Mouse (Mus musculus): ENCODE data around the gene Cd19. TPM values are rescaled to one million over a fixed set of nuclear protein-coding genes. Genes with fewer than 3 reads are reported as not detected.

The Cd19 gene
- polyA plus RNA-seq, 1 experiment from 2014 or later = not detected

- no peak overlapping the region for H3K9ac ChIP-seq (ENCODE audit: low read length)
- no peak overlapping the region for H3K4me2 ChIP-seq
- no peak overlapping the region for H3K4me3 ChIP-seq (ENCODE audit: low read depth, low read length)
- DNase-seq (ENCODE audit: low spot score, missing footprints) (no peak), ATAC-seq (ENCODE audit: low FRiP score) (no peak)
- H3K27ac ChIP-seq (ENCODE audit: low read depth, low read length) = no peak overlapping the region
- 81% methylated on average over 13 of the region's 13 CpGs for whole genome bisulfite sequencing
- no peaks in the 10 kb centered on the region for H3K4me1 ChIP-seq (ENCODE audit: control insufficient read depth, insufficient read depth, low read length)
- no peaks in the 10 kb centered on the region for H3K27me3 ChIP-seq (ENCODE audit: control insufficient read depth, insufficient read depth, low read length)
- no peaks in the 10 kb centered on the region for H3K36me3 ChIP-seq (ENCODE audit: control insufficient read depth, insufficient read depth, low read length)
- no peaks in the 10 kb centered on the region for H3K9me3 ChIP-seq (ENCODE audit: control insufficient read depth, low read length)
These were observed 55.6 kb downstream of the Cd19 start for GRCm38 (mm10) chr7:126359049-126359448.

Small RNA genes lying within 50 kb of the gene (microRNA-seq; reads per million reads assigned to microRNA genes)
- not detected for gene Mir7058

Other genes with a start within 250 kb of the Cd19 start
- gene Xpo6, start 214.4 kb downstream of the Cd19 start, polyA plus RNA-seq (2014; fragmentation: Nextera tagmentation; extraction: Ambion mirVana) = 56.2 TPM in 2 replicates
- 133 and 162 TPM in 2 replicates for gene Sbk1, start 142.3 kb downstream of the Cd19 start, polyA plus RNA-seq (2014; fragmentation: Nextera tagmentation; extraction: Ambion mirVana)
- gene Lat, start 45.3 kb downstream of the Cd19 start, polyA plus RNA-seq (2014; fragmentation: Nextera tagmentation; extraction: Ambion mirVana) = 1.8 and 2.7 TPM in 2 replicates
- gene Spns1, start 37.4 kb downstream of the Cd19 start, polyA plus RNA-seq (2014; fragmentation: Nextera tagmentation; extraction: Ambion mirVana) = 40.8 and 45.8 TPM in 2 replicates
- 4.8 and 4.9 TPM in 2 replicates for gene Nfatc2ip, start 18.2 kb downstream of the Cd19 start, polyA plus RNA-seq (2014; fragmentation: Nextera tagmentation; extraction: Ambion mirVana)
- 17.9 and 18.0 TPM in 2 replicates for gene Rabep2, start 13.9 kb upstream of the Cd19 start, polyA plus RNA-seq (2014; fragmentation: Nextera tagmentation; extraction: Ambion mirVana)
- gene Atp2a1, start 48.2 kb upstream of the Cd19 start, polyA plus RNA-seq (2014; fragmentation: Nextera tagmentation; extraction: Ambion mirVana) = 0.29 and 0.38 TPM in 2 replicates
- 38.1 and 44.6 TPM in 2 replicates for gene Sh2b1, start 60.5 kb upstream of the Cd19 start, polyA plus RNA-seq (2014; fragmentation: Nextera tagmentation; extraction: Ambion mirVana)
- gene Tufm, start 72.5 kb upstream of the Cd19 start, polyA plus RNA-seq (2014; fragmentation: Nextera tagmentation; extraction: Ambion mirVana) = 133 and 146 TPM in 2 replicates
- 52.7 and 58.6 TPM in 2 replicates for gene Atxn2l, start 88.5 kb upstream of the Cd19 start, polyA plus RNA-seq (2014; fragmentation: Nextera tagmentation; extraction: Ambion mirVana)
- 189 and 198 TPM in 2 replicates for gene Eif3c, start 151.5 kb upstream of the Cd19 start, polyA plus RNA-seq (2014; fragmentation: Nextera tagmentation; extraction: Ambion mirVana)
- gene Apobr, start 170.1 kb upstream of the Cd19 start, polyA plus RNA-seq (2014; fragmentation: Nextera tagmentation; extraction: Ambion mirVana) = 0.46 and 0.57 TPM in 2 replicates
- gene Cln3, start 170.9 kb upstream of the Cd19 start, polyA plus RNA-seq (2014; fragmentation: Nextera tagmentation; extraction: Ambion mirVana) = 22.4 and 23.4 TPM in 2 replicates
- not detected in 2 replicates for gene Il27, start 180.1 kb upstream of the Cd19 start, polyA plus RNA-seq (2014; fragmentation: Nextera tagmentation; extraction: Ambion mirVana)
- 2.8 and 3.4 TPM in 2 replicates for gene Nupr1, start 216.0 kb upstream of the Cd19 start, polyA plus RNA-seq (2014; fragmentation: Nextera tagmentation; extraction: Ambion mirVana)
- 44.4 and 49.4 TPM in 2 replicates for gene Sgf29, start 234.4 kb upstream of the Cd19 start, polyA plus RNA-seq (2014; fragmentation: Nextera tagmentation; extraction: Ambion mirVana)

Data from midbrain, embryonic 11.5 days (tissue).